Mouse (Mus musculus): Measurements from ENCODE around the gene Ecpas.

DNA sequence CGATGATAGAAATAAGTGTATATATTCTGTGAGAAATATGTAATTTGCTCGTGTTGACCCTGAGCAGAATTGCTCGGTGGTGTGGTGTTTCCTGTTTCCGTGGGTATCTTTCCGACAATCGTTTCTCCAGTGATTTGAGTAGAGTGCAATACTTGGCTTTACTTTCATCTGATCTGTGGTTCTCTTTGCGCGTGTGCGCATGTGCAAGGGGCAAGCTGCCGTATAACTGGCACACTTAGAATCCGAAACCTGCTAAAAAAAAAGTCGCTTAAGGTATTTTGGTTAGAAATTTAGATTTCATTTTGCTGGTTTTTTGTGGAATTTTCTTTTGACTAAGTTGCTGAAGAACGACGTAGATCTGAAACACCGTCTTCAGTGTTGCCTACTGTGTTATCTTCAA is 49.2 kb upstream of the Ecpas start:
- TF ChIP-seq CTCF (IDR thresholded peaks at IDR 0.05; ENCODE audit: insufficient read depth, low read length), result no peak
- TF ChIP-seq POLR2A (IDR thresholded peaks at IDR 0.05; ENCODE audit: borderline replicate concordance, extremely low read depth, low read depth, low read length), result no peak
